Mouse (Mus musculus) brain, embryonic 18.5 days (tissue): ENCODE data around the gene Hexim2.

Experiments
- DNase-seq: peaks from one replicate; pipeline ENCODE4 v3.0.0-alpha.2; 2012; ENCODE audit warnings: low read depth, low spot score

The Hexim2 gene

GRCm38 (mm10) chr11:103111881-103112551 lies 20.2 kb upstream of the Hexim2 start:
- DNase-seq, result no peak

DNA sequence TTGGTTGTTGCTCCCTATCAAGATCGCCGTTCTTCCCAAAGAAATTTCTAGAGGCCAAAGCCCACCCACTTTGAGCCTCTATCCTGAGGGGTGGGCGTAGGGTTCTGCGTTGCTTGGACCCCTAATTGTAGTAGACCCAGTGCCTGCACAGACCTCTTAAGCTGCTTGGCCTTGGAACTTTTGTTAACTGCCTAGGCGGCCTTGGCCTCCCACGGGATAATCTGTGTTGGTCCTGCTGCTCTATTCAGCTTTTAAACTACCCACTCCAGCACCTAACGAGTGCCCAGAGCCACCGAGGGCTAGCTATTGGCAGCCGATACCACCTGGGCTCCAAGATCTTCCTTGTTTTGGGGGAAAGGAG lies 19.7 kb upstream of the Hexim2 start:
- no peak for DNase-seq

DNA sequence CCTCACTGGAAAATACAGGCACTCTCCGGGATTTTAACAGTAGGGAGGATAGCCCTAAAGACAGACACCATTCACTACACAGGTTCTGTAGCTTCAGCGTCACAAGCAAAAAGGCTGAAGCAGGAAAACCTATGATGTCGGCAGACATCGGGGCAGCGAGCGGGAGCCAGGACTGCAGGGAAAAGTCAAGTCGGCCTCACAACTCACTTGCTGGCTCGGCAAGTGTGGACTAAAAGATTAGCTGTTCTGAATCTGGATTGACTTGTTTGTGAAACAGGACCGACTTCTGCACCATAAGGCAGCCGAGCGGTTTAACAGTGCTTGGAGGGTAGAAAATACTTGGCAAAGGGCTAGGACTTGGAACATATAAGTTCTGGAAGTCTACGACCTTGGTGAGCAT lies 19.2 kb upstream of the Hexim2 start:
- DNase-seq, result no peak

GRCm38 (mm10) chr11:103113771-103114170 lies 18.5 kb upstream of the Hexim2 start:
- no peak for DNase-seq

DNA sequence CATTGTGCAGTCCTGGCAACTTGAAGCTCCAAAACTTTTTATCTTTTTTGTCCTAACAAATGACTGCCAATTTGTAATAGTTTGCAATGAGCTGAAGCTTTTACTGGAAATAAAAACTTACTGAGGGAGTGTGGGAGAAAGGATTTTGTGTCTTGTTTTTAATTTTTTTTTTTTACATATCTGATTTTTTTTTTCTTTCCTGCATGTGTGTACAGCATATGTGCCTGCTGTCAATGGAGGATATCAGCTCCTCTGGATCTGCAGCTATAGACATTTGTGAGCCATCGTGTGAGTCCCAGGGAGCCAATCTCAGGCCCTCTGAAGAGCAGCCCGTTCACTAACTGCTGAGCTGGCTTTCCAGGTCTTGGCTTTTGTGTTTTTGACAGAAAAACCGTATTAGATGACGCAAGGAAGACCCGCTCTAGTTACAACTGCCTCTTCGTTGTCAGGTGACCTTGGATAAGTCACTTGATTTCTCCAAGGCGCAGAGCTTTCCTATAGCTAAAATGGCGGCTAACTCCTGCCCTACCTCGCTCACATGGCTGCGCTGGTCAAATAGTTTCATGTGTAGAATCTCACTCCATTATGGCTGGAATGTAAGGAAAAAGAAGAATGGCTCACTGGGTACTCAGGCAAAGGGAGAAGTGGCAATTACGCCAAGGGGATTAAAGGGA lies 17.8 kb upstream of the Hexim2 start:
- DNase-seq, result no peak

DNA sequence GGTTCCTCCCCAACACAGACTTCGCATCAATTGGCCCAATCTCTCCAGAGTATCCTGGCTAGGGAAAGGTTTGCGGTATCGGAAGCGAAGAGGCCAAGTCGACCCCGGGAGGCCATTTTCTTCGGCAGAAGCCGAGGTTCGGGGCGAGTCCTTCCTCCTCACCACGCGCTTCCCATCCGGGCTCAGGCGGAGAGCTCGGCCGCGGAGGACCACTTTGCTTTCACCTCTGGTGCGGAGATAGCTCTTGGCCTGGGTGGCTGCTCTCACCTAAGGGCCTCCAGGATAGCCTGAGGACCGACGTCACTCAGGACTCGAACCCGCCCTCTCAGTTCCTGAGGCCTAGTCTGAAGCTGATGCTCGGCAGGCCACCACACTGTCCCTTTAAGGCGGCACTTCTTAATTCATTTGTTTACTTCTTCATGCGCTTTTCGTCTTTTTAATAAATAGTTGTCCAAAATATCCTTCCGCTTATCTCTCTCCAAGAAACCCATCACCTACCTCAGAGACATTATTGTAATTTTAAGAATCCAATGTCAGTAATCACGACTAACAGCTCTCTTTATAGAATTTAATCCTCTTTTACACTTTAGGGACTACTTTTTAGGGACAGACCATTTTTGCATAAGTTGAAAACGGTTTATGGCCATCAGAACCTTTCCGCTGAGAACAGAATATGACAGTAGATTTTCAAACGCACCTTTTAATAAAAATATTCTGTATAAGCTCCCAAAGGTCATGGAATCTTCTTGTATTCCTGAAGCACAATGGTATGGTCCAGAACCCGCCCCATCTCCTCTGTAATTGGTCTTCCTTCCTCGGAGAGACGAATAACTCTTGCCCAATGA lies 16.8 kb upstream of the Hexim2 start:
- DNase-seq, result peak; percentile 84

- peak; percentile 100 for DNase-seq
Observed at GRCm38 (mm10) chr11:103116008-103116818, 16.0 kb upstream of the Hexim2 start, which contains the start of gene Hexim1. Gene Hexim1 (plus strand): TSS chr11:103116231.

DNA sequence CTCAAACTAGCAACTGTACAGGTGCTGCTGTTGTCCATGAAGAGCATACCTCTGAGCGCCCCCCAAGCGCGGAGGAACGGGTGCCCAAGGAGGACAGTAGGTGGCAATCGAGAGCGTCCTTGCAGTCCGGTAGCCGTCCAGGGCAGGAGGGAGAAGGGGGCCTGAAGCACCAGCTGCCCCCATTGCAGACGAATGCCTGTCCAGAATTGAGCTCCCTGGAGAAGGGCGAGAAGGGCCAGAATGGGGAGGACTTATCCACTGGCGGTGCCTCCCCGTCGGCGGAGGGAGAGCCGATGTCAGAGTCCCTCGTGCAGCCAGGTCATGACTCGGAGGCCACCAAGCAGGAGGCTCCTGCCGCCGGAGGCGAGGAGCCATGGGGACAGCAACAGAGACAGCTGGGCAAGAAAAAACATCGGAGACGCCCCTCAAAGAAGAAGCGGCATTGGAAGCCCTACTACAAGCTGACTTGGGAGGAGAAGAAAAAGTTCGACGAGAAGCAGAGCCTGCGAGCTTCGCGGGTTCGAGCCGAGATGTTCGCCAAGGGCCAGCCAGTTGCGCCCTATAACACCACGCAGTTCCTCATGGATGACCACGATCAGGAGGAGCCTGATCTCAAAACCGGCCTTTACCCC lies 15.2 kb upstream of the Hexim2 start:
- no peak for DNase-seq

DNA sequence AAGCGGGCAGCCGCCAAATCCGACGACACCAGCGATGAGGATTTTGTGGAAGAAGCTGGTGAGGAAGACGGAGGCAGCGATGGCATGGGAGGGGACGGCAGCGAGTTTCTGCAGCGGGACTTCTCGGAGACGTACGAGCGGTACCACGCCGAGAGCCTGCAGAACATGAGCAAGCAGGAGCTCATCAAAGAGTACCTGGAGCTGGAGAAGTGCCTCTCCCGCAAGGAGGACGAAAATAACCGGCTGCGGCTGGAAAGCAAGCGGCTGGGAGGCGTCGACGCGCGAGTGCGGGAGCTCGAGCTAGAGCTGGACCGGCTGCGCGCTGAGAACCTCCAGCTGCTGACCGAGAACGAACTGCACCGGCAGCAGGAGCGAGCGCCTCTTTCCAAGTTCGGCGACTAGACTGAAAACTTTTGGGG lies 14.6 kb upstream of the Hexim2 start:
- DNase-seq, result no peak

DNA sequence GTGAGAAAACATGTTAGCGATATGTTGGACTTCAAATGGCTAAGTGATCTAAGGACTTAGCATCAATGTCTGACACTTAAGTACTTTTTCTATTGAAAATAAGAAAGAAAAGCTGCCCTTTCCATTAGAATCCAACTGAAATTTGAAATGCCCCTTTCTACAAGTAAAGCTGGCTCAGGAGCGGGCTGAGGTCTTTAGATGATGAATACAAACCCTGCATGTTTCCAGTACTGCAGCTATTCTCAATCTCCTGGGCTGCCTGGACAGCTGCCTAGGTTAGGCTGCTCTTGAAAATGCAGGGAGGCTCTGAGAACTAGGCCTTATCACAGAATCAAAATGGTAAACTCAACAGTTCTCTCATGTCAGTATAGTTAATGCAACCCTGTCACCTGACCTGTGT lies 13.4 kb upstream of the Hexim2 start:
- DNase-seq, result no peak

DNA sequence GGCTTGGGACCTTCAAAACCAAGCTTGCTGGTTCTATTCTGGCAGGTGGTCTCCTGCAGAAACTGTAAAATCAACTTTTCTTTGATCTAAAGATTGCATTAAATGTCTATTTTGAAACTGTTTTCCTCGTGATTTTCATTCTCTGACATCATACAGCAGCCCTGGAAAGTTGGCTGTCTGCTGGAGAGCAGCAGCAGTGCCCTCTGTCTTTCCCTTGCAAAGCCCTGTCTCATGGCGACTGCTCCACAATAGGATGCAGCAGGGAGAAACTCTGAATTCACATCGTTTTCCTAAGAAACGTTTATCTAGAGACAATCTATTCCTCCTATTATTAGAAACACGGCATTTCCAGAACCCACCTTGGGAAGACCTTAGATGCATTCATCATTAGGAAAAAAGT lies 12.6 kb upstream of the Hexim2 start:
- no peak for DNase-seq

GRCm38 (mm10) chr11:103120315-103120714 lies 11.9 kb upstream of the Hexim2 start:
- no peak for DNase-seq

DNA sequence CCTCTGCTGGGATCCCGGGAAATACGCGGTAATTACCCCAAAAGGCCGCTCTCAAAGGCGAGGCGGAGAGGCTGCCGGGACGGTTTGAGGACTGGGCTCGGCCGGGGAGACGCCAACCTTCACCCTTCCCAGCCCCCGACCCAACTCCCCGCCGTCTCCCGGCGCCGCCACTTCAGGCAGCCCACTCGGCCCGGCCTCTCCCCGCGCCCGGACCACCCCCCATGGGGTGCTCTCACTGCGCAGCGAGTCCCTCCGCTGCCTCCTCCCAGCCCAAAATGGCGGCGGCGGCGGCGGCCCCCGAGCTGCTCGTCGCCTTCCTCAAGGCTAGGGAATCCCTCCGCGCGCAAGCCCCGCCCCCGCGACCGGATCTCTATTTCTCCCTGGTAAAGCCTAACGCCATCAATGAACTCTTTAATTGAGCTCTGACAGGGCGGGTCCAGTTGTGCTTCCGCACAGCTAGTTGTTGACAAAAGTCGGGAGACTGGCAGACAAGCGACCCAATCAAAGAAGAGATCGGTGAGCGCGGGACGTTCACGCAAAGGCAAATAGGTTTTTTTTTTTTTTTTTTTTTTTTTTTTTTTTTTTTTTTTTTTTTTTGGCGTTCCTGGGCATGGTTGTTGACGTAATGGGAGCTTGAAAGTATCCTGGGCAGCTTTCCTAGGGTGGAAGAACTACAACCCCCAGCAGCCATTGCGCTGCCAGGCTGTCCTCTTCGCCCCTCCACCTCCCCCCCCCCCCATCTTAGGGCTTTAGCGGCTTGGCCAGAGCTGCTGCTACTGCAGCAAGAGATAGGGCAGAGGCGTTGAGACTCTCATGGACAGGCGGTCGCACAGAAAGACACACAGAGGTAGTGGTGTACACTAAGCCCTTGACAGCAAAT lies 587 bp downstream of the Hexim2 start:
- peak; percentile 100 for DNase-seq

DNA sequence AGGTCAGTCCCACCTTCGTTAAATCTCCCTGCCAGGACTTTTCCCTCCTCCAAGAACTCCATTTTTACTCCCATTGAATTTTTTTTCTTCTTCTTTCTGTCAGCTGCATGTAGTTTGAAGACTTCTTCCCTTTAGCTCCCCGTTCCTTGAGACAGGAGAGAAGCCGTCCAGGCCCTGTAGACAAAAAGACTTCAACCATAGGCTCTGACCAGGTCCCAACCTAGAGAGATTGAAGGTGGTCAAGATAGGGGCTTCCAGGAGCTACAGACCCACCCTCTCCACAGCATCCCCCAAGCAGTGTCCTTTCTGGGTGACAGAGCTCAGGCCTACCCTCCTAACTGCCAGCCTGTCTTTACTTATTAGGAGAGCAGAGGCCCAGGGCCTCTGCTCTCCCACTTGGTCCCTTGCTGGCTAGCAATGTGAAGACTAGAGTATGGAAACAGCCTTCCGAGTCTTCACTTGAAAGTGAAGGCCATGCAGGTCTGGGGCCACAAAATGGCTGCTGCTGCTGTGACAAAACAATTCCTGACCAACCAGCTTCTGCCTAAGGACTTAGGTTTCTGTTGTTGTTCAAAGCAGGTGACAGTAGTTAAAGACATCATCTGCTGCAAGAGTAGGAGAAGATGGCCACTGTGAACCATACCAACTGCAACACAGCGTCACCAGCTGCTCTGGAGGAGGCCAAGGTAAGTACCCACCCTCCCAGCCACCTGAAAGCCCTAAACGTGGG lies 1.4 kb downstream of the Hexim2 start:
- no peak for DNase-seq

DNA sequence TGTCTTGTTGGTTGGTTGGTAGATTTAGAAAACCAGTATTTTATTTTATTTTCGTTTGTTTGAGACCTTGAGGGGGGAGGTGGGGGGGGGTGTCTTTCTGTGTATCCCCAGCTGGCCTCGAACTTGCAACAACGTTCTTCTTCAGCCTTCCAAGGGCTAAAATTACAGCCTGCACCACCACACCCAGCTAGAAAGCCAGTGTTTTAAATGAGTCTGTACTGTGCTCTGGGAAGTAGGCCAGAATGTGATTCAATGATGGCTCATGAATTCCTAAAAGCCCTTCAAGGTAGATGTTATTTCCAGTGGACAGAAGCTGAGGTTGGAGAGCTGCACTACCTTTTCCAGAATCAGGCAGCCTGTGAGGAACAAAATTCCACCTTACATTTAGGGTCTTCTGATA lies 2.0 kb downstream of the Hexim2 start:
- DNase-seq, result no peak

GRCm38 (mm10) chr11:103136039-103136577 lies 3.9 kb downstream of the Hexim2 start:
- DNase-seq, result no peak

- no peak for DNase-seq
Observed at GRCm38 (mm10) chr11:103139951-103140762, 7.9 kb downstream of the Hexim2 start.

DNA sequence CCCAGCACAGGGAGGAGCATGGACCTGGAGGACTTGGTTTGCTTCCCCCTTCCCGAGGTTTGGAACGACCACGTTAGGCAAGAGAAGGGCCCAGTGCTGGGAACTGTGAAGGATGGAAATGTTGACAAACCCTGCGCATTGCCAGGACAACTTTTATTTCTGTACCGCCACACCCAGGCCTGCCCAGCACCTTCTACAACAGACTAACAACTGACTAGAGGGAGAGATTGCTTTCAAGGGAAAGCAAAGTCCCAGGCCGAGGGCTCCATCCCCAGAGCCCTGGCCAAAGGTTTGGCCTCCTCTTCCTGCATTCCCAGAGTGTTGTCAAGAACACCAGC lies 8.5 kb downstream of the Hexim2 start:
- DNase-seq, result no peak
